Mouse (Mus musculus): ENCODE results near the gene Cdc42se2.

DNA sequence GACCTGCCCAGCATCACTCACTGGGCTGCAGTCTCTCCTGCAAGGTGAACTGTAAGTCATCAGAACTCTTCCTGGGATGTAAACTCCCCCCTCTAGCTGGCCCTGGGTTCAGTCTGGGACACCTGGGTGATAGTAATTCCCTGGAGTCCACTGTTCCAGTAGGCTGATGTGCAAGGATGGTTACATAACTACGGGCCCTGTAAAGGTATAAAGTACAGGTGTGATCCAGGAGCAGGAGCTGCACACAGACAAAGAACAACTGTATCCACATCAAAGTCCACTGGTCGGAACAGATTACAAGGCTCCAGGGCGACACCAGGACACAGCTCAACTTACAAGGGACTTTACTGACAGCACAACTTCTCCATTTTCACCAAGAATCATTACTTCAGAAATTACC is 23.6 kb upstream of the Cdc42se2 start:
- TF ChIP-seq POLR2A (IDR thresholded peaks at IDR 0.05; ENCODE audit: insufficient read depth, low read length) (no peak), CTCF (IDR thresholded peaks at IDR 0.05; ENCODE audit: low read depth, low read length) (no peak)
